Mouse (Mus musculus) myocyte (in vitro differentiated cells): ENCODE results near the gene Nsf. TPM values are rescaled to one million over a fixed set of nuclear protein-coding genes. Genes with fewer than 3 reads are reported as not detected.

Source experiments
- H3K27me3 ChIP-seq: one replicate; pipeline ENCODE4 v1.6.1; 2011; ENCODE audit not compliant: control insufficient read depth, insufficient read depth, insufficient read length
- H3K36me3 ChIP-seq: one replicate; pipeline ENCODE4 v1.6.1; 2011; ENCODE audit not compliant: control insufficient read depth, insufficient read depth
- H3K4me2 ChIP-seq: one replicate; pipeline ENCODE4 v1.6.1; 2011; ENCODE audit warnings: low read depth, control low read depth
- H3K4me3 ChIP-seq: one replicate; pipeline ENCODE4 v1.5.1; 2011; ENCODE audit warnings: mild to moderate bottlenecking, control low read depth, moderate library complexity
- H3K79me2 ChIP-seq: one replicate; pipeline ENCODE4 v1.6.1; 2011; ENCODE audit not compliant: control insufficient read depth, insufficient read depth
- H3ac ChIP-seq: one replicate; pipeline ENCODE4 v1.6.1; 2011; ENCODE audit not compliant: control insufficient read depth, insufficient read length
- CEBPB ChIP-seq: IDR thresholded peaks from 2 replicates; pipeline ENCODE4 v1.6.1; 2011; ENCODE audit warnings: mild to moderate bottlenecking, moderate library complexity; ENCODE audit not compliant: poor library complexity, insufficient read depth, severe bottlenecking
- E2F4 ChIP-seq: IDR thresholded peaks from one replicate; pipeline ENCODE4 v1.6.1; 2011; ENCODE audit warnings: mild to moderate bottlenecking, control low read depth, moderate library complexity; ENCODE audit not compliant: insufficient read depth
- MAX ChIP-seq: IDR thresholded peaks from one replicate; pipeline ENCODE4 v1.6.1; 2011; ENCODE audit warnings: low read depth, mild to moderate bottlenecking, control low read depth
- MYOD1 ChIP-seq, 3 experiments: IDR thresholded peaks; one replicate each; pipeline ENCODE4 v1.6.1; 2011; ENCODE audit warnings: control low read depth in 2 of 3, low read depth in 2 of 3, mild to moderate bottlenecking in 2 of 3, moderate library complexity in 1 of 3; ENCODE audit not compliant: insufficient read length in 2 of 3, control insufficient read depth in 1 of 3
- MYOG ChIP-seq, 3 experiments: IDR thresholded peaks; one replicate each; pipeline ENCODE4 v1.6.1; 2011; ENCODE audit warnings: control low read depth in 2 of 3, low read depth in 2 of 3, mild to moderate bottlenecking in 2 of 3; ENCODE audit not compliant: insufficient read length in 2 of 3, control insufficient read depth in 1 of 3, insufficient read depth in 1 of 3
- POLR2A ChIP-seq: IDR thresholded peaks from one replicate; pipeline ENCODE4 v1.6.1; 2011; ENCODE audit warnings: low read depth, mild to moderate bottlenecking, control low read depth, moderate library complexity; ENCODE audit not compliant: insufficient read length
- POLR2AphosphoS2 ChIP-seq: IDR thresholded peaks from one replicate; pipeline ENCODE4 v1.6.1; 2011; ENCODE audit warnings: low read depth, control low read depth; ENCODE audit not compliant: insufficient read length
- REST ChIP-seq: IDR thresholded peaks from one replicate; pipeline ENCODE4 v1.6.1; 2011; ENCODE audit warnings: mild to moderate bottlenecking, control low read depth, moderate library complexity; ENCODE audit not compliant: insufficient read depth, insufficient read length
- SRF ChIP-seq: IDR thresholded peaks from one replicate; pipeline ENCODE4 v1.6.1; 2011; ENCODE audit warnings: low read depth; ENCODE audit not compliant: control insufficient read depth, insufficient read length
- TCF12 ChIP-seq: IDR thresholded peaks from one replicate; pipeline ENCODE4 v1.6.1; 2011; ENCODE audit warnings: mild to moderate bottlenecking, control low read depth; ENCODE audit not compliant: poor library complexity, insufficient read depth, severe bottlenecking
- TCF3 ChIP-seq: IDR thresholded peaks from one replicate; pipeline ENCODE4 v1.6.1; 2011; ENCODE audit warnings: low read depth, control low read depth; ENCODE audit not compliant: insufficient read length
- USF1 ChIP-seq: IDR thresholded peaks from one replicate; pipeline ENCODE4 v1.6.1; 2011; ENCODE audit warnings: low read depth, mild to moderate bottlenecking, control low read depth, moderate library complexity
- polyA plus RNA-seq: library from polyadenylated mRNA; unstranded; fragments of >200 nt; fragmentation: generic; extraction: Trizol; gene quantifications from one replicate; pipeline ENCODE4 v1.2.1, GENCODE M21; 2012; ENCODE audit warnings: missing spikeins

The Nsf gene
- polyA plus RNA-seq, 1 experiment: 17.2 TPM

- H3K27me3 ChIP-seq: no peaks in the 10 kb centered on the region
Observed at GRCm38 (mm10) chr11:103967106-103967735, 13.4 kb upstream of the Nsf start.

GRCm38 (mm10) chr11:103956866-103957265, 3.0 kb upstream of the Nsf start:
- TF ChIP-seq SRF (no peak), E2F4 (no peak)
- no peak overlapping the region for H3ac ChIP-seq
- no peaks in the 10 kb centered on the region for H3K27me3 ChIP-seq

More at GRCm38 (mm10) chr11:103967106-103967735, 13.4 kb upstream of the Nsf start:
- TF ChIP-seq TCF3 (no peak), TCF12 (no peak), MAX (no peak), USF1 (no peak), POLR2AphosphoS2 (no peak), MYOG (IDR thresholded peaks at IDR 0.05; ENCODE audit: control insufficient read depth in 1 of 3, insufficient read depth in 1 of 3, insufficient read length in 2 of 3, low read depth in 2 of 3) (no peak), SRF (no peak), MYOD1 (IDR thresholded peaks at IDR 0.05; ENCODE audit: control insufficient read depth in 1 of 3, insufficient read length in 2 of 3, low read depth in 2 of 3) (no peak), CEBPB (no peak), REST (no peak), E2F4 (no peak), POLR2A (no peak)
- Histone ChIP-seq H3K79me2 (peaks cover 34% of the 10 kb centered on the region), H3K36me3 (peaks cover 18% of the 10 kb centered on the region), H3K4me3 (peak overlapping the region; percentile 72), H3K4me2 (peak overlapping the region; percentile 91), H3ac (peak overlapping the region; percentile 97)

GRCm38 (mm10) chr11:103953032-103953895, 592 bp downstream of the Nsf start:
- TF ChIP-seq CEBPB: no peak
- no peak for TF ChIP-seq SRF
- no peak for TF ChIP-seq USF1
- TF ChIP-seq TCF3: no peak
- TF ChIP-seq MYOD1 (IDR thresholded peaks at IDR 0.05; ENCODE audit: control insufficient read depth in 1 of 3, insufficient read length in 2 of 3, low read depth in 2 of 3): no peak
- no peak for TF ChIP-seq POLR2A
- no peak for TF ChIP-seq E2F4
- TF ChIP-seq MAX: no peak
- TF ChIP-seq MYOG (IDR thresholded peaks at IDR 0.05; ENCODE audit: control insufficient read depth in 1 of 3, insufficient read depth in 1 of 3, insufficient read length in 2 of 3, low read depth in 2 of 3): no peak
- no peak for TF ChIP-seq POLR2AphosphoS2
- TF ChIP-seq TCF12: no peak
- TF ChIP-seq REST: no peak
- Histone ChIP-seq H3K27me3 (no peaks in the 10 kb centered on the region), H3K4me2 (peak overlapping the region; percentile 98), H3K79me2 (peaks cover 31% of the 10 kb centered on the region), H3K36me3 (no peaks in the 10 kb centered on the region), H3ac (peak overlapping the region; percentile 67), H3K4me3 (peak overlapping the region; percentile 93)

More at GRCm38 (mm10) chr11:103956866-103957265, 3.0 kb upstream of the Nsf start:
- Histone ChIP-seq H3K4me2 (no peak overlapping the region), H3K4me3 (no peak overlapping the region), H3K36me3 (no peaks in the 10 kb centered on the region), H3K79me2 (peaks cover 9% of the 10 kb centered on the region)

GRCm38 (mm10) chr11:103952635-103953031, 1.2 kb downstream of the Nsf start:
- H3K4me3 ChIP-seq: peak overlapping the region; percentile 93
- no peak for TF ChIP-seq TCF3
- TF ChIP-seq CEBPB: no peak
- TF ChIP-seq E2F4: no peak
- TF ChIP-seq POLR2A: no peak
- TF ChIP-seq MYOD1 (IDR thresholded peaks at IDR 0.05; ENCODE audit: control insufficient read depth in 1 of 3, insufficient read length in 2 of 3, low read depth in 2 of 3): no peak
- TF ChIP-seq REST: no peak
- TF ChIP-seq MYOG (IDR thresholded peaks at IDR 0.05; ENCODE audit: control insufficient read depth in 1 of 3, insufficient read depth in 1 of 3, insufficient read length in 2 of 3, low read depth in 2 of 3): no peak
- no peak for TF ChIP-seq POLR2AphosphoS2
- TF ChIP-seq USF1: no peak
- no peak for TF ChIP-seq MAX
- no peak for TF ChIP-seq SRF
- no peak for TF ChIP-seq TCF12
- peaks cover 31% of the 10 kb centered on the region for H3K79me2 ChIP-seq
- H3K4me2 ChIP-seq: peak overlapping the region; percentile 98
- no peaks in the 10 kb centered on the region for H3K27me3 ChIP-seq
- H3ac ChIP-seq: peak overlapping the region; percentile 67
- H3K36me3 ChIP-seq: no peaks in the 10 kb centered on the region
